Mouse (Mus musculus) adrenal gland, postnatal 4 days (tissue): ENCODE measurements at regions not wholly inside any gene's neighbourhood (a gene's known extent, or its start where the extent isn't known, plus 50 kb on each side); places are given as distances from the start of the nearest gene placed in this dataset.
"Not testable (repeated sequence)": the region's sequence is repeated elsewhere in the genome, so short reads cannot be mapped to it uniquely, and the experiment has no call there.

Experiments used
- DNase-seq, 2 experiments: peaks; one replicate each; pipeline ENCODE4 v3.0.0; 2021 to 2022; ENCODE audit warnings: low spot score in 2 of 2, mixed read lengths in 2 of 2

- DNase-seq: no peak
Measured at GRCm38 (mm10) chr12:77058596-77059190, 96.7 kb upstream of the Max start.

GRCm38 (mm10) chr12:77056748-77057370 lies 94.9 kb upstream of the Max start:
- DNase-seq: no peak

- no peak for DNase-seq
Measured at GRCm38 (mm10) chr12:77054700-77055099, 92.7 kb upstream of the Max start.

GRCm38 (mm10) chr12:77054211-77054610 lies 92.2 kb upstream of the Max start:
- DNase-seq: no peak

- DNase-seq: peak in 1 of 2 experiments; percentile 47
Measured at GRCm38 (mm10) chr12:77052853-77053252, 90.9 kb upstream of the Max start.

GRCm38 (mm10) chr12:77048380-77048779 lies 86.4 kb upstream of the Max start:
- no peak for DNase-seq

GRCm38 (mm10) chr12:77047273-77047672 lies 85.3 kb upstream of the Max start:
- no peak for DNase-seq

- DNase-seq: peak in 1 of 2 experiments; percentile 62
Measured at GRCm38 (mm10) chr12:77045956-77046355, 84.0 kb upstream of the Max start.

GRCm38 (mm10) chr12:77045356-77045755 lies 83.4 kb upstream of the Max start:
- no peak for DNase-seq

GRCm38 (mm10) chr12:77042356-77042755 lies 80.4 kb upstream of the Max start:
- no peak for DNase-seq

GRCm38 (mm10) chr12:77041141-77041540 lies 79.1 kb upstream of the Max start:
- DNase-seq: no peak

- DNase-seq: no peak
Measured at GRCm38 (mm10) chr12:77039953-77040305, 77.9 kb upstream of the Max start.

GRCm38 (mm10) chr12:77039295-77039952 lies 77.4 kb upstream of the Max start:
- DNase-seq: no peak

- no peak for DNase-seq
Measured at GRCm38 (mm10) chr12:77035676-77036075, 73.7 kb upstream of the Max start.

- DNase-seq: no peak
Measured at GRCm38 (mm10) chr12:77031448-77031847, 69.4 kb upstream of the Max start.

- no peak for DNase-seq
Measured at GRCm38 (mm10) chr12:77025431-77025879, 63.5 kb upstream of the Max start.

GRCm38 (mm10) chr12:77022538-77022937 lies 60.5 kb upstream of the Max start:
- no peak for DNase-seq

- DNase-seq: no peak
Measured at GRCm38 (mm10) chr12:77021881-77022280, 59.9 kb upstream of the Max start.

- DNase-seq: no peak
Measured at GRCm38 (mm10) chr12:77019708-77020511, 57.9 kb upstream of the Max start.

GRCm38 (mm10) chr12:77019148-77019547 lies 57.1 kb upstream of the Max start:
- DNase-seq: not testable (repeated sequence)

GRCm38 (mm10) chr12:77018373-77018772 lies 56.4 kb upstream of the Max start:
- DNase-seq: no peak

- DNase-seq: no peak
Measured at GRCm38 (mm10) chr12:77014908-77015307, 52.9 kb upstream of the Max start.
